Mouse (Mus musculus) stomach, postnatal 0 days (tissue): ENCODE results near the gene Cdca5. TPM values are rescaled to one million over a fixed set of nuclear protein-coding genes. Genes with fewer than 3 reads are reported as not detected.

Source experiments
- ATAC-seq: fragments of 200-750 bp; cut with Nextera tagmentation; 2 replicates; pipeline ENCODE4 v1.8.0; 2017; ENCODE audit not compliant: low FRiP score, low TSS enrichment
- DNase-seq: peaks from one replicate; pipeline ENCODE4 v3.0.0-alpha.2; 2016; ENCODE audit warnings: low spot score
- H3K27ac ChIP-seq: fragments of 300-500 bp; sonication (generic); replicated peaks from 2 replicates; pipeline ENCODE4 v1.5.1; 2014; ENCODE audit warnings: mild to moderate bottlenecking, control low read depth
- H3K27me3 ChIP-seq: fragments of 300-500 bp; sonication (generic); 2 replicates; pipeline ENCODE4 v1.6.1; 2014; ENCODE audit warnings: low read length; ENCODE audit not compliant: control insufficient read depth, insufficient read depth
- H3K36me3 ChIP-seq: fragments of 300-500 bp; sonication (generic); 2 replicates; pipeline ENCODE4 v1.6.1; 2014; ENCODE audit warnings: low read length, mixed read lengths; ENCODE audit not compliant: control insufficient read depth, insufficient read depth
- H3K4me1 ChIP-seq: fragments of 300-500 bp; sonication (generic); replicated peaks from 2 replicates; pipeline ENCODE4 v1.6.1; 2014; ENCODE audit warnings: antibody characterized with exemption; ENCODE audit not compliant: control insufficient read depth, insufficient read depth
- H3K4me2 ChIP-seq: fragments of 300-500 bp; sonication (generic); replicated peaks from 2 replicates; pipeline ENCODE4 v1.6.1; 2014; ENCODE audit warnings: low read depth, mild to moderate bottlenecking, control low read depth, moderate library complexity
- H3K4me3 ChIP-seq: fragments of 300-500 bp; sonication (generic); 2 replicates; pipeline ENCODE4 v1.5.1; 2014; ENCODE audit warnings: low read depth, low read length, control low read depth
- H3K9ac ChIP-seq: fragments of 300-500 bp; sonication (generic); 2 replicates; pipeline ENCODE4 v1.6.1; 2014; ENCODE audit warnings: mild to moderate bottlenecking, low read length, control low read depth, mixed read lengths
- H3K9me3 ChIP-seq: fragments of 300-500 bp; sonication (generic); 2 replicates; pipeline ENCODE4 v1.6.1; 2016; ENCODE audit warnings: low read length; ENCODE audit not compliant: control insufficient read depth
- CTCF ChIP-seq: IDR thresholded peaks from 2 replicates; pipeline ENCODE4 v1.5.1; 2016; ENCODE audit warnings: antibody characterized with exemption, low read depth, mild to moderate bottlenecking, moderate library complexity
- EP300 ChIP-seq: optimal IDR thresholded peaks from 2 replicates; pipeline ENCODE3; 2016; ENCODE audit warnings: antibody characterized with exemption
- WGBS: fragments of 180-500 bp; shearing (Covaris S2); extraction: QIAGEN DNeasy Blood & Tissue Kit; methylation state at CpG from one replicate; pipeline ENCODE4 v1.1.7; 2014; 5-methylcytosine and 5-hydroxymethylcytosine counted together
- polyA plus RNA-seq: library from polyadenylated mRNA; unstranded; fragments of >200 nt; fragmentation: Nextera tagmentation; extraction: Ambion mirVana; gene quantifications from 2 replicates; pipeline ENCODE4 v1.2.1, GENCODE M21; 2015

Cdca5 gene
- polyA plus RNA-seq, 1 experiment from 2014 or later: 7.9 TPM

DNA sequence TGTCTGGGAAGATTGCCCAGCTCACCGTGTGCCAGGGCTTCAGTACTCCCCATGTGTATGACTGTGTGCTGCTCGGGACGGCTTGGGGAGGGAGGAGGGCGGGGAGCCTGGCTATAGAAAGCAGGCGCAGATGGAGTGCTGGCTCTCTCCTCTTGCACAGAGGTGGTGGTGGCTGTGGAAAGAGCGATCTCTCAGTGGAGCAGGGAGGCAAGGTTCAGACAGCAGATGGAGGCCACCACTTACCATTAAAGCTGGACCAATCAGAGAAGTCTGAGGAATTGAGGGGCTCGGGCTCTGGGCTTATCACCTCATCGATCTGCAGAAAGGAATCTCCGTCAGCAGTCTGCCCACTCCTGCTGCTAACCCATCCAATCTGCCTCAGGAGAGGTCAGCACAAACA lies 2.6 kb upstream of the Cdca5 start, which contains the start of gene Gm28374:
TSS of gene Gm28374 (minus strand) at position 101 of the 400 bp plus-strand sequence.
- H3K27me3 ChIP-seq: no peaks in the 10 kb centered on the region
- H3K36me3 ChIP-seq: peaks cover 8% of the 10 kb centered on the region; the same call in 1 of the 2 replicates
- no peaks in the 10 kb centered on the region for H3K9me3 ChIP-seq
- ATAC-seq: no peak
- peaks cover 2% of the 10 kb centered on the region; the same call in 1 of the 2 replicates for H3K4me1 ChIP-seq
- 85% methylated on average over 9 of the region's 9 CpGs for WGBS
- H3K27ac ChIP-seq: no peak within 1 kb of the TSS
- H3K9ac ChIP-seq: no peak within 1 kb of the TSS
- TF ChIP-seq CTCF (no peak), EP300 (no peak)
- no peak within 1 kb of the TSS for H3K4me2 ChIP-seq
- no peak for DNase-seq
- H3K4me3 ChIP-seq: no peak within 1 kb of the TSS

DNA sequence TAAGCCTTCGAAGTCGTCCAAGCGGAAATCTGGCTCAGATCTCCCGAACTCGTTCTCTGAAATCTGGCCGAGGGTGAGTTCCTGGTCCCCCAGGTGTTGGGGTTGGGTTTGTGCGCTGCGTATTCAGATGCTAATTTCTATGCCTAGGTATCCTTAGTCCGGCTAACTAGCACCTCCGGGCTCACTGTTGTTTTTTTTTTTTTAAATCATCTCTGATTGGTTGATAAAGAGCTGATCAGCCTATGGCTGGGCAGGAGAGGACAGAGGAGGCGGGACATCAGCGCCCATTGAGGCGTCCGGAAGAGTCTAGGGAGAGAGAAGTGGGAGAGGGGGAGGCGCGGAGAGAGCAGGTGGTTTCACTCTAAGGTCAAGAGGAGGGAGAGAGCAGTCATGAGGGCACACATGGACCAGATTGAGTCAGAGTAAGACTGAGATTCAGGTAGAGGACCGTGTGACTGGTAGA lies 665 bp downstream of the Cdca5 start:
- Histone ChIP-seq H3K36me3 (peaks cover 9% of the 10 kb centered on the region), H3K4me1 (peaks cover 2% of the 10 kb centered on the region; the same call in 1 of the 2 replicates), H3K27me3 (no peaks in the 10 kb centered on the region), H3K9me3 (no peaks in the 10 kb centered on the region), H3K4me2 (peak overlapping the region; percentile 92), H3K9ac (peak overlapping the region; percentile 60), H3K4me3 (peak overlapping the region; percentile 69), H3K27ac (peak overlapping the region; percentile 63; the same call in 1 of the 2 replicates)
- peak; percentile 72 for ATAC-seq
- WGBS: under 1% methylated on average over 17 of the region's 17 CpGs
- TF ChIP-seq EP300 (no peak), CTCF (no peak)
- DNase-seq: peak; percentile 77

DNA sequence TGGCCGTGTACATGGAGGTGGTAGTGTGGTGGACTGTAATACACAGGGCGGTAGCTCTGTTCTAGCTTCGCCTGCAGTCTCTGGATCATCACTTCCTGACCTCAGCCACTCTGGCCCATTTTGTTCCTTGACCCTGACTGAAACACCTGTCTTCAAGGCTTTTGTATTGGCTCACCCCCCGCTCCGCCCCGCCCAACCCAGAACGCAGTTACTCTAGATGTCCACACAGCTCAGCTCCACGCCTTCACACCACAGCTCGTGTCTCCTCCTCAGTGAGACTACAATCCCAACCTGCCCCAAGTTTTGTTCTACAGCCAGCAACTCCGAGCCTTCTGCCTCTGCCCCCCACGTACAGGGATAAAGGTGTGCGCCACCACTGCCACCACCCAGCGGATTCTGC lies 4.1 kb downstream of the Cdca5 start:
- 91% methylated on average over 13 of the region's 13 CpGs for WGBS
- ATAC-seq (no peak), DNase-seq (no peak)
- H3K27me3 ChIP-seq: no peaks in the 10 kb centered on the region
- no peak overlapping the region for H3K4me3 ChIP-seq
- H3K36me3 ChIP-seq: peaks cover 6% of the 10 kb centered on the region
- H3K9me3 ChIP-seq: no peaks in the 10 kb centered on the region
- peaks cover under 1% of the 10 kb centered on the region; the same call in 1 of the 2 replicates for H3K4me1 ChIP-seq
- H3K4me2 ChIP-seq: no peak overlapping the region
- no peak overlapping the region for H3K27ac ChIP-seq
- TF ChIP-seq EP300 (no peak), CTCF (no peak)
- no peak overlapping the region for H3K9ac ChIP-seq

DNA sequence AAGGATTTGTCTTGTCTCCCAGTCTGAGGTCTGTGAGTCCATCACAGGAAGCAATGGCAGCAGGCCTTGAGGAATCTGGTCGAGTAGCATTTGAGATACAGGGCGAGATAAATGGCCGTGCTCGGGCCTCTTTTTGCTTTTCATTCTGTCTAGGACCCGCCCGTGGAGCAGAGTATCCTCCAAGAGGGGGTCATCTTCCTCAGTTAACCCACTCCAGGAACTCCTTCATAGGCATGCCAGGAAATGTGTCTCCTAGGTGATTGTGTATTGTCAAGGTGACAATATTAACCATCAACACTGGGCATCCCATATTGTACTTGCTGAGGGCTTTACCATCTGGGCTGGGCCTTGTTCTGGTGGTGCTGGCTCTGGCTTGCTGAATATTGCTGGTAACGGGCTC lies 9.3 kb downstream of the Cdca5 start, which contains the start of gene AC131692.1:
TSS of gene AC131692.1 (plus strand) at position 301 of the 400 bp plus-strand sequence.
- Histone ChIP-seq H3K9me3 (no peaks in the 10 kb centered on the region), H3K27ac (no peak within 1 kb of the TSS), H3K36me3 (peaks cover 6% of the 10 kb centered on the region), H3K4me1 (no peaks in the 10 kb centered on the region), H3K27me3 (no peaks in the 10 kb centered on the region), H3K4me3 (no peak within 1 kb of the TSS), H3K9ac (no peak within 1 kb of the TSS), H3K4me2 (no peak within 1 kb of the TSS)
- DNase-seq (no peak), ATAC-seq (no peak)
- TF ChIP-seq CTCF: no peak
- TF ChIP-seq EP300: no peak
- 85% methylated on average over 7 of the region's 7 CpGs for WGBS

DNA sequence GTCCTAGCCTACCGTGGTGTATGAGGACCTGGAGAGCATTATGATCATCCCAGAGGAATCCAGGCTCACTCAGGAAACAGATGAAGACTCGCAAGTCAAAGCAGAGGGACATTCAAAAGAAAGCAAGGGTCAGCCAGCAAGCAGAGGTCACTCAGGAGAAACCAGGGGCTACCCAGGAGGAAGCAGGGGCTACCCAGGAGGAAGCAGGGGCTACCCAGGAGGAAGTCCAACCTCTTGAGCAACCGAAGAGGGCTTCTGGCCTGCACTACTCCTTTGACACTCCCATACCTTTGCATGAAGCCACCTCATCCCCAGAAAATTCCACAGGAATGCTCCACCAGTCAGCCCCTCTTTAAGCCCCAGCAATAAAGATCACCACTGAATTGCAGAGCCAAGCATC lies 13.1 kb downstream of the Cdca5 start:
- no peak overlapping the region for H3K27ac ChIP-seq
- no peak for DNase-seq
- 85% methylated on average over 3 of the region's 3 CpGs for WGBS
- no peak overlapping the region for H3K4me2 ChIP-seq
- TF ChIP-seq CTCF (no peak), EP300 (no peak)
- H3K4me1 ChIP-seq: no peaks in the 10 kb centered on the region
- H3K36me3 ChIP-seq: no peaks in the 10 kb centered on the region
- no peak overlapping the region for H3K4me3 ChIP-seq
- H3K9ac ChIP-seq: no peak overlapping the region
- H3K9me3 ChIP-seq: no peaks in the 10 kb centered on the region
- no peak for ATAC-seq
- no peaks in the 10 kb centered on the region for H3K27me3 ChIP-seq

DNA sequence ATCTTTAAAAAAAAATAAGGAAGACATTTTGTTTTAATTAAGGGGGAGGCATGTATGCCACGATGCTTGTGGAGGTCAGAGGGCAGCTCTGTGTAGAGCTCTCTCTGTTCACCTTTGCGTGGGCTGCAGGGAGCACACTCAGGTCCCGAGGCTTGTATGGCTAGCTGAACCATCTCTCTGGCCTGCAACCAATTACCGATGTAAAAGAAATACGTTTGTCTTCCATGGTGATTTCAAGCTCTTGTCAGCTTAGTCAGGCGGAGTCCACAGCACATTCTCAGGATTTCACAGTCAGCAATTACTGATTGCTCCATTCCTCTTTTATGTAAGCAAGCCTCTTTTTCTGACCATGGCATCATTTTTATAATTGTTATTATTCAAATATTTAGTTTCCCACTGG lies 16.4 kb downstream of the Cdca5 start:
- ATAC-seq: no peak
- no peak overlapping the region for H3K4me3 ChIP-seq
- TF ChIP-seq CTCF: no peak
- TF ChIP-seq EP300: no peak

More for the DNA sequence above, 16.4 kb downstream of the Cdca5 start:
- no peaks in the 10 kb centered on the region for H3K9me3 ChIP-seq
- H3K27me3 ChIP-seq: no peaks in the 10 kb centered on the region
- no peak overlapping the region; the same call in 1 of the 2 replicates for H3K9ac ChIP-seq
- WGBS: 52% methylated on average over 6 of the region's 6 CpGs
- H3K4me1 ChIP-seq: no peaks in the 10 kb centered on the region
- H3K4me2 ChIP-seq: no peak overlapping the region
- H3K27ac ChIP-seq: no peak overlapping the region
- no peaks in the 10 kb centered on the region for H3K36me3 ChIP-seq
- no peak for DNase-seq
